In genomic region chr6:97508480-97508879, GRCm38 (mm10) we compare ENCODE assay signal across 26 mouse cellular contexts.
A peak's percentile ranks its signal among the peaks of the same experiment; 100 is the strongest.
DNase-seq lines count a peak whose midpoint lies in the region; ATAC-seq and TF ChIP-seq lines count a peak whose summit lies in the region.
"Had no signal": no experiment of that assay in that cellular context is flagged by ENCODE, and none has a peak within 500 bp of the region (broad histone marks: within the 10 kb centered on the region; RNA-seq: fewer than 3 reads in every experiment).

No protein-coding gene starts in this region.

- no peaks in the 10 kb centered on the region for H3K36me3 ChIP-seq in kidney, adult 2 months (ENCODE audit: control insufficient read depth, insufficient read depth, low read length)
- no peaks in the 10 kb centered on the region for H3K36me3 ChIP-seq in liver, adult 2 months (ENCODE audit: control insufficient read depth, insufficient read depth, low read length)
- H3K36me3 ChIP-seq in lung, postnatal 0 days (ENCODE audit: insufficient read depth, low read length) = no peaks in the 10 kb centered on the region
- H3K36me3 ChIP-seq: embryonic facial prominence, embryonic 12.5 days; embryonic facial prominence, embryonic 15.5 days; hindbrain, embryonic 13.5 days had no signal

- TF ChIP-seq CTCF in kidney, adult 2 months (conservative IDR thresholded peaks at IDR 0.05; ENCODE audit: insufficient read depth, insufficient read length, low read depth, low read length) = no peak
- TF ChIP-seq CTCF in liver, adult 2 months (IDR thresholded peaks at IDR 0.05; ENCODE audit: low read depth, low read length) = no peak
- TF ChIP-seq CTCF in lung, postnatal 0 days (IDR thresholded peaks at IDR 0.05) = no peak
- TF ChIP-seq CTCF in cerebellum, adult 2 months (IDR thresholded peaks at IDR 0.05; ENCODE audit: borderline replicate concordance, insufficient read depth, low read depth, low read length) = no peak

- DNase-seq in kidney, adult 2 months = no peak
- DNase-seq in kidney, postnatal 4 days = no peak
- no peak for DNase-seq in liver, adult 2 months (ENCODE audit: extremely low read depth, low read depth, low spot score)
- DNase-seq in liver = no peak
- no peak for DNase-seq in lung, postnatal 0 days (ENCODE audit: low spot score)
- DNase-seq in lung, postnatal 25 days (ENCODE audit: low spot score) = no peak
- DNase-seq in cerebellum, adult 2 months = no peak
- DNase-seq: adrenal gland, adult 8-10 months; adrenal gland, postnatal 25 days; cerebellum, adult 18-20 months; cerebellum, adult 9-11 months; cerebellum, postnatal 25 days; forebrain, postnatal 0 days; gastrocnemius, adult 2 months; gastrocnemius, postnatal 14 days; heart, adult 18-20 months; heart, postnatal 36 days had no signal

- no peak for ATAC-seq in lung, postnatal 0 days
- ATAC-seq: activated CD4-positive, CD25-positive, alpha-beta regulatory T cell, adult 4 months; CD4-positive, CD25-positive, alpha-beta regulatory T cell, adult 4 months; forebrain, embryonic 14.5 days; forebrain, postnatal 0 days; hindbrain, embryonic 16.5 days had no signal

- no peak overlapping the region for H3K4me3 ChIP-seq in kidney, adult 2 months (ENCODE audit: insufficient read depth, low read depth, low read length)
- H3K4me3 ChIP-seq in liver, adult 2 months (ENCODE audit: insufficient read depth, low read depth, low read length) = no peak overlapping the region
- no peak overlapping the region for H3K4me3 ChIP-seq in lung, postnatal 0 days (ENCODE audit: low read depth, low read length)
- no peak overlapping the region for H3K4me3 ChIP-seq in cerebellum, adult 2 months (replicated peaks; ENCODE audit: insufficient read depth, low read depth, low read length)
- H3K4me3 ChIP-seq: embryonic facial prominence, embryonic 12.5 days; embryonic facial prominence, embryonic 15.5 days; hindbrain, embryonic 10.5 days; hindbrain, embryonic 13.5 days had no signal

- H3K79me2 ChIP-seq in liver, adult 2 months (ENCODE audit: control insufficient read depth, insufficient read depth, low read length) = no peaks in the 10 kb centered on the region

- TF ChIP-seq EP300 in lung, postnatal 0 days (IDR thresholded peaks at IDR 0.05) = no peak

- no peak for TF ChIP-seq POLR2A in kidney, adult 2 months (IDR thresholded peaks at IDR 0.05; ENCODE audit: low read depth, low read length)
- TF ChIP-seq POLR2A in liver, adult 2 months (IDR thresholded peaks at IDR 0.05; ENCODE audit: extremely low read depth, insufficient read depth, low read length) = no peak
- TF ChIP-seq POLR2A in cerebellum, adult 2 months (IDR thresholded peaks at IDR 0.05; ENCODE audit: borderline replicate concordance, insufficient read depth, low read length) = no peak

- H3K27me3 ChIP-seq in kidney, adult 2 months (replicated peaks; ENCODE audit: control insufficient read depth, insufficient read depth, low read length) = no peaks in the 10 kb centered on the region
- H3K27me3 ChIP-seq in liver, adult 2 months (ENCODE audit: control insufficient read depth, insufficient read depth, low read length) = no peaks in the 10 kb centered on the region
- H3K27me3 ChIP-seq in lung, postnatal 0 days (replicated peaks; ENCODE audit: insufficient read depth, low read length) = no peaks in the 10 kb centered on the region
- H3K27me3 ChIP-seq in cerebellum, adult 2 months (ENCODE audit: control insufficient read depth, insufficient read depth, low read length) = no peaks in the 10 kb centered on the region
- H3K27me3 ChIP-seq: embryonic facial prominence, embryonic 12.5 days; embryonic facial prominence, embryonic 15.5 days; hindbrain, embryonic 13.5 days had no signal

- peaks cover 9% of the 10 kb centered on the region; the same call in 1 of the 2 replicates for H3K4me1 ChIP-seq in kidney, adult 2 months (ENCODE audit: control insufficient read depth, insufficient read depth, low read length)
- H3K4me1 ChIP-seq in liver, adult 2 months (ENCODE audit: control insufficient read depth, insufficient read depth, low read length) = peaks cover 8% of the 10 kb centered on the region
- no peaks in the 10 kb centered on the region; the same call in 1 of the 2 replicates for H3K4me1 ChIP-seq in lung, postnatal 0 days (ENCODE audit: insufficient read depth, low read depth, low read length)
- H3K4me1 ChIP-seq in cerebellum, adult 2 months (ENCODE audit: control insufficient read depth, insufficient read depth, low read length) = no peaks in the 10 kb centered on the region
- H3K4me1 ChIP-seq: embryonic facial prominence, embryonic 12.5 days had no signal

- H3K9ac ChIP-seq in liver, adult 2 months (ENCODE audit: low read depth, low read length) = no peak overlapping the region
- no peak overlapping the region for H3K9ac ChIP-seq in lung, postnatal 0 days (replicated peaks; ENCODE audit: low read depth)
- H3K9ac ChIP-seq: embryonic facial prominence, embryonic 12.5 days; embryonic facial prominence, embryonic 15.5 days; forebrain, postnatal 0 days; hindbrain, embryonic 13.5 days had no signal

- 0 out of 2 replicates have a peak overlapping the region, but pooled peaks have one; percentile 53 for H3K27ac ChIP-seq in kidney, adult 2 months (ENCODE audit: insufficient read depth, low read depth, low read length)
- H3K27ac ChIP-seq in liver, adult 2 months (replicated peaks; ENCODE audit: insufficient read depth, low read depth, low read length) = peak overlapping the region; percentile 59
- peak overlapping the region; percentile 43 for H3K27ac ChIP-seq in lung, postnatal 0 days (ENCODE audit: low read length)
- no peak overlapping the region for H3K27ac ChIP-seq in cerebellum, adult 2 months (ENCODE audit: insufficient read depth, low read length)
- H3K27ac ChIP-seq: embryonic facial prominence, embryonic 12.5 days; embryonic facial prominence, embryonic 15.5 days; hindbrain, embryonic 10.5 days; hindbrain, embryonic 13.5 days had no signal

- 91% methylated on average over 6 of the region's 6 CpGs for WGBS in kidney, adult 2 months
- 90% methylated on average over 6 of the region's 6 CpGs for WGBS in liver, adult 2 months
- 60% methylated on average over 6 of the region's 6 CpGs for WGBS in lung, postnatal 0 days
- WGBS in cerebellum, adult 2 months = 84% methylated on average over 6 of the region's 6 CpGs

- H3K4me2 ChIP-seq in lung, postnatal 0 days (replicated peaks; ENCODE audit: low read depth, low read length) = no peak overlapping the region
- H3K4me2 ChIP-seq: embryonic facial prominence, embryonic 12.5 days; embryonic facial prominence, embryonic 15.5 days; heart, embryonic 11.5 days; hindbrain, embryonic 13.5 days had no signal

- H3K9me3 ChIP-seq in lung, postnatal 0 days (ENCODE audit: low read length) = no peaks in the 10 kb centered on the region
- H3K9me3 ChIP-seq: embryonic facial prominence, embryonic 12.5 days; embryonic facial prominence, embryonic 15.5 days; hindbrain, embryonic 10.5 days; hindbrain, embryonic 13.5 days had no signal
